Mouse (Mus musculus) liver, embryonic 18 days (tissue): ENCODE measurements around the gene Otog. TPM values are rescaled to one million over a fixed set of nuclear protein-coding genes. Genes with fewer than 3 reads are reported as not detected.

Experiments used
- polyA plus RNA-seq: library from polyadenylated mRNA; depleted of rRNA; stranded (reverse); fragments of >200 nt; gene quantifications from 2 replicates; pipeline ENCODE4 v1.2.3, GENCODE M21; 2012; rRNA removed

The Otog gene
- not detected in 2 replicates for polyA plus RNA-seq

DNA sequence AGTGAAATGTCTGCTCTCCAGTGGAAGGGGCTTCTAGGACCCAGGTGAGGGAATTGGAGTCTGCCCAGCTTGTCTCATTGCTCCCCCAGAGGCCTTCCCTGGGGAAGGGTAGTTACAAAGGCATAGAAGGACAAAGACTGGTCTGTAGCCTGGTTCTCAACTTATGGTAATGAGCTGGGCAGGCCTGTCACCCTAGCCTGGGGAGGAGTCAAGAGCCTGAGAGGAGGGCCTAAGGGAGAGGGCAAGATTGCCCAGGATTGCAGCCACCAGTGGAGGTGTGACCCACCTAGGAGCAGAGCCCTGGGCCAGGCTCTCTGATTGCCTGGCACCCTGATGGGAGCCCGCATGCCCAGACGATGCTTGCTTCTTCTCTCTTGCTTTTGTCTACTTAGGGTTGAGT is at the start of gene Otog:
Otog (plus strand) TSS at position 292 of the 400 bp plus-strand sequence.

DNA sequence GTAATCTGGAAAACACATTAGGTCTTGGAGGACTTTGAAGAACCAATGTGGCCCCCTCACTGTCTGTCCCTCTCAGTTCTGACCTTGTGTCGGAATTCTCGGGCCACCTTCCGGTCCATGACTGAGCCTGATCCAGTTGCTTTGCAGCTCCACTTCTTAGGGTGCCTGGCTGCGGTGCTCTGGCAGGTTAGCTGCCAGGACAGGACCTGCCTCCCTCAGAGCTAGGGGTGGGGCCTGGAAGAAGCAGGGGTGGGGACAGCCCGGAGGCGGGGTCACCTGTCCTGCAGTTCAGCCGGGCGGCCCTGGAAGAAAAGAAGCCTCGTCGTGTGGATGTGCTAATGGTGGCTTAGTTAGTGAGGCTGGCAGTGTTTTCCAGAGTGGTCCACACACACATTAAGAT is 2.4 kb upstream of the Otog start, which contains the start of gene Ush1c:
Ush1c (minus strand) TSS at position 158 of the 400 bp plus-strand sequence.

Other genes with a start within 250 kb of the Otog start
- gene Abcc6, start 210.7 kb upstream of the Otog start, polyA plus RNA-seq = 27.5 and 31.7 TPM in 2 replicates
- 13.0 and 17.8 TPM in 2 replicates for gene Nomo1, start 207.3 kb upstream of the Otog start, polyA plus RNA-seq
- gene Kcnj11, start 140.2 kb upstream of the Otog start, polyA plus RNA-seq = 0.01 TPM in 2 replicates
- 0.03 and 0.04 TPM in 2 replicates for gene Abcc8, start 61.0 kb upstream of the Otog start, polyA plus RNA-seq
- gene Ush1c, start 2.5 kb upstream of the Otog start, polyA plus RNA-seq = 0.07 and 0.14 TPM in 2 replicates
- gene Myod1, start 135.5 kb downstream of the Otog start, polyA plus RNA-seq = 0.01 TPM in 1 of 2 replicates, not detected in the other
- gene Kcnc1, start 155.5 kb downstream of the Otog start, polyA plus RNA-seq = under 0.01 and 0.05 TPM in 2 replicates